Mouse (Mus musculus): ENCODE measurements around the gene Pik3r6.

Pik3r6 gene

GRCm38 (mm10) chr11:68502902-68503629 lies at the start of gene Pik3r6:
TSS of gene Pik3r6 (plus strand) at chr11:68503019.
- no peak for DNase-seq (ENCODE audit: low read depth)

GRCm38 (mm10) chr11:68453301-68453700 lies 49.5 kb upstream of the Pik3r6 start:
- DNase-seq (ENCODE audit: low read depth) = peak; percentile 90

- DNase-seq (ENCODE audit: low read depth) = no peak
Measured at GRCm38 (mm10) chr11:68458086-68458485, 44.7 kb upstream of the Pik3r6 start.

GRCm38 (mm10) chr11:68459021-68459420 lies 43.8 kb upstream of the Pik3r6 start:
- no peak for DNase-seq (ENCODE audit: low read depth)

- no peak for DNase-seq (ENCODE audit: low read depth)
Measured at GRCm38 (mm10) chr11:68459486-68459885, 43.3 kb upstream of the Pik3r6 start.

- no peak for DNase-seq (ENCODE audit: low read depth)
Measured at GRCm38 (mm10) chr11:68462716-68463115, 40.1 kb upstream of the Pik3r6 start.

- peak; percentile 59 for DNase-seq (ENCODE audit: low read depth)
Measured at GRCm38 (mm10) chr11:68464260-68464659, 38.6 kb upstream of the Pik3r6 start.

- peak; percentile 40 for DNase-seq (ENCODE audit: low read depth)
Measured at GRCm38 (mm10) chr11:68465090-68465489, 37.7 kb upstream of the Pik3r6 start.

- DNase-seq (ENCODE audit: low read depth) = no peak
Measured at GRCm38 (mm10) chr11:68467441-68467840, 35.4 kb upstream of the Pik3r6 start.

- no peak for DNase-seq (ENCODE audit: low read depth)
Measured at GRCm38 (mm10) chr11:68467962-68468612, 34.7 kb upstream of the Pik3r6 start.

GRCm38 (mm10) chr11:68468886-68469285 lies 33.9 kb upstream of the Pik3r6 start:
- no peak for DNase-seq (ENCODE audit: low read depth)

GRCm38 (mm10) chr11:68472162-68472849 lies 30.5 kb upstream of the Pik3r6 start:
- no peak for DNase-seq (ENCODE audit: low read depth)

- DNase-seq (ENCODE audit: low read depth) = no peak
Measured at GRCm38 (mm10) chr11:68474600-68474999, 28.2 kb upstream of the Pik3r6 start.

- DNase-seq (ENCODE audit: low read depth) = no peak
Measured at GRCm38 (mm10) chr11:68475676-68476075, 27.1 kb upstream of the Pik3r6 start.

GRCm38 (mm10) chr11:68477661-68478060 lies 25.2 kb upstream of the Pik3r6 start:
- DNase-seq (ENCODE audit: low read depth) = no peak

- no peak for DNase-seq (ENCODE audit: low read depth)
Measured at GRCm38 (mm10) chr11:68478574-68478981, 24.2 kb upstream of the Pik3r6 start.

- DNase-seq (ENCODE audit: low read depth) = no peak
Measured at GRCm38 (mm10) chr11:68480660-68481059, 22.2 kb upstream of the Pik3r6 start.

- no peak for DNase-seq (ENCODE audit: low read depth)
Measured at GRCm38 (mm10) chr11:68482001-68482400, 20.8 kb upstream of the Pik3r6 start.

GRCm38 (mm10) chr11:68483213-68483612 lies 19.6 kb upstream of the Pik3r6 start:
- DNase-seq (ENCODE audit: low read depth) = peak; percentile 65

- no peak for DNase-seq (ENCODE audit: low read depth)
Measured at GRCm38 (mm10) chr11:68484431-68484830, 18.4 kb upstream of the Pik3r6 start.

- DNase-seq (ENCODE audit: low read depth) = peak; percentile 79
Measured at GRCm38 (mm10) chr11:68485206-68485942, 17.4 kb upstream of the Pik3r6 start.

- no peak for DNase-seq (ENCODE audit: low read depth)
Measured at GRCm38 (mm10) chr11:68486093-68486492, 16.7 kb upstream of the Pik3r6 start.
